Mouse (Mus musculus): ENCODE results near the gene Myo1a. TPM values are rescaled to one million over a fixed set of nuclear protein-coding genes. Genes with fewer than 3 reads are reported as not detected.
"Not testable (repeated sequence)": the region's sequence is repeated elsewhere in the genome, so short reads cannot be mapped to it uniquely, and the experiment has no call there.

Gene Myo1a
- polyA plus RNA-seq (2015; fragmentation: Nextera tagmentation; extraction: Ambion mirVana), result 0.07 TPM in 1 of 2 replicates, not detected in the other

- Histone ChIP-seq H3K4me2 (ENCODE audit: low read depth, low read length) (no peak within 1 kb of the TSS), H3K4me1 (ENCODE audit: insufficient read depth) (no peaks in the 10 kb centered on the region), H3K9me3 (ENCODE audit: low read length) (no peaks in the 10 kb centered on the region), H3K4me3 (ENCODE audit: low read depth, low read length) (no peak within 1 kb of the TSS), H3K27me3 (ENCODE audit: insufficient read depth, low read length) (no peaks in the 10 kb centered on the region), H3K27ac (ENCODE audit: low read depth) (no peak within 1 kb of the TSS), H3K9ac (replicated peaks) (no peak within 1 kb of the TSS), H3K36me3 (replicated peaks; ENCODE audit: insufficient read depth, low read length) (no peaks in the 10 kb centered on the region)
- TF ChIP-seq EP300 (IDR thresholded peaks at IDR 0.05; ENCODE audit: low read depth) (no peak), CTCF (IDR thresholded peaks at IDR 0.05; ENCODE audit: low read depth) (0 out of 2 replicates have a peak, but pooled peaks have one; percentile 9)
- 49% methylated on average over 2 of the region's 2 CpGs for WGBS (ENCODE audit: insufficient replicate concordance)
- DNase-seq, result no peak
- no peak for ATAC-seq
These were observed at the start of gene Myo1a for GRCm38 (mm10) chr10:127704766-127705220. Gene Myo1a (plus strand): TSS chr10:127705170.

- H3K9me3 ChIP-seq (ENCODE audit: low read length); H3K4me3 ChIP-seq (ENCODE audit: low read depth, low read length); ATAC-seq; H3K27ac ChIP-seq (ENCODE audit: low read depth); H3K9ac ChIP-seq (replicated peaks); H3K27me3 ChIP-seq (ENCODE audit: insufficient read depth, low read length); H3K4me2 ChIP-seq (ENCODE audit: low read depth, low read length); DNase-seq: not testable (repeated sequence)
- Histone ChIP-seq H3K4me1 (ENCODE audit: insufficient read depth) (peaks cover 16% of the 10 kb centered on the region), H3K36me3 (replicated peaks; ENCODE audit: insufficient read depth, low read length) (peaks cover 53% of the 10 kb centered on the region)
- WGBS (ENCODE audit: insufficient replicate concordance), result 66% methylated on average over 6 of the region's 6 CpGs
These were observed 47.4 kb upstream of the Myo1a start for GRCm38 (mm10) chr10:127657617-127658016.

- no peak overlapping the region for H3K4me3 ChIP-seq (ENCODE audit: low read depth, low read length)
- no peak for DNase-seq
- no peaks in the 10 kb centered on the region for H3K9me3 ChIP-seq (ENCODE audit: low read length)
- no peak overlapping the region for H3K27ac ChIP-seq (ENCODE audit: low read depth)
- no peaks in the 10 kb centered on the region for H3K27me3 ChIP-seq (ENCODE audit: insufficient read depth, low read length)
- no peak; the same call in 1 of the 2 replicates for ATAC-seq
- no peak overlapping the region for H3K9ac ChIP-seq (replicated peaks)
- H3K4me1 ChIP-seq (ENCODE audit: insufficient read depth), result peaks cover 21% of the 10 kb centered on the region
- 29% methylated on average over 6 of the region's 6 CpGs for WGBS (ENCODE audit: insufficient replicate concordance)
- H3K36me3 ChIP-seq (replicated peaks; ENCODE audit: insufficient read depth, low read length), result peaks cover 51% of the 10 kb centered on the region
- TF ChIP-seq CTCF (IDR thresholded peaks at IDR 0.05; ENCODE audit: low read depth), result no peak
- TF ChIP-seq EP300 (IDR thresholded peaks at IDR 0.05; ENCODE audit: low read depth), result no peak
- no peak overlapping the region for H3K4me2 ChIP-seq (ENCODE audit: low read depth, low read length)
These were observed 46.9 kb upstream of the Myo1a start for GRCm38 (mm10) chr10:127658076-127658475.

GRCm38 (mm10) chr10:127659551-127659950 is 45.4 kb upstream of the Myo1a start:
- ATAC-seq, result no peak
- Histone ChIP-seq H3K9ac (replicated peaks) (no peak overlapping the region), H3K27me3 (ENCODE audit: insufficient read depth, low read length) (0 out of 2 replicates have a peak, but pooled peaks cover 3% of the 10 kb centered on the region), H3K4me2 (ENCODE audit: low read depth, low read length) (no peak overlapping the region), H3K27ac (ENCODE audit: low read depth) (no peak overlapping the region), H3K36me3 (replicated peaks; ENCODE audit: insufficient read depth, low read length) (peaks cover 47% of the 10 kb centered on the region), H3K4me3 (ENCODE audit: low read depth, low read length) (no peak overlapping the region), H3K9me3 (ENCODE audit: low read length) (no peaks in the 10 kb centered on the region), H3K4me1 (ENCODE audit: insufficient read depth) (peaks cover 35% of the 10 kb centered on the region)
- no peak for DNase-seq
- TF ChIP-seq CTCF (IDR thresholded peaks at IDR 0.05; ENCODE audit: low read depth), result no peak
- no peak for TF ChIP-seq EP300 (IDR thresholded peaks at IDR 0.05; ENCODE audit: low read depth)
- WGBS (ENCODE audit: insufficient replicate concordance), result 67% methylated on average over 1 of the region's 1 CpGs

- no peak for TF ChIP-seq EP300 (IDR thresholded peaks at IDR 0.05; ENCODE audit: low read depth)
- Histone ChIP-seq H3K4me2 (ENCODE audit: low read depth, low read length) (peak overlapping the region; percentile 60), H3K36me3 (replicated peaks; ENCODE audit: insufficient read depth, low read length) (peaks cover 34% of the 10 kb centered on the region), H3K9me3 (ENCODE audit: low read length) (no peaks in the 10 kb centered on the region), H3K4me3 (ENCODE audit: low read depth, low read length) (peak overlapping the region; percentile 25), H3K9ac (replicated peaks) (peak overlapping the region; percentile 35), H3K27ac (ENCODE audit: low read depth) (peak overlapping the region; percentile 81), H3K4me1 (ENCODE audit: insufficient read depth) (peaks cover 44% of the 10 kb centered on the region), H3K27me3 (ENCODE audit: insufficient read depth, low read length) (peaks cover 15% of the 10 kb centered on the region)
- ATAC-seq (no peak), DNase-seq (no peak)
- 35% methylated on average over 14 of the region's 14 CpGs for WGBS (ENCODE audit: insufficient replicate concordance)
These were observed 43.6 kb upstream of the Myo1a start for GRCm38 (mm10) chr10:127661291-127661914.

GRCm38 (mm10) chr10:127661915-127662663 is 42.9 kb upstream of the Myo1a start:
- ATAC-seq (peak; percentile 65), DNase-seq (peak; percentile 83)
- H3K9me3 ChIP-seq (ENCODE audit: low read length), result no peaks in the 10 kb centered on the region
- peaks cover 44% of the 10 kb centered on the region for H3K4me1 ChIP-seq (ENCODE audit: insufficient read depth)
- peak overlapping the region; percentile 81 for H3K27ac ChIP-seq (ENCODE audit: low read depth)
- peak overlapping the region; percentile 25 for H3K4me3 ChIP-seq (ENCODE audit: low read depth, low read length)
- peak; percentile 24; the same call in 1 of the 2 replicates for TF ChIP-seq EP300 (IDR thresholded peaks at IDR 0.05; ENCODE audit: low read depth)
- no peak for TF ChIP-seq CTCF (IDR thresholded peaks at IDR 0.05; ENCODE audit: low read depth)
- H3K4me2 ChIP-seq (ENCODE audit: low read depth, low read length), result peak overlapping the region; percentile 60
- 9% methylated on average over 14 of the region's 16 CpGs for WGBS (ENCODE audit: insufficient replicate concordance)
- peak overlapping the region; percentile 38 for H3K9ac ChIP-seq (replicated peaks)
- peaks cover 22% of the 10 kb centered on the region for H3K27me3 ChIP-seq (ENCODE audit: insufficient read depth, low read length)
- peaks cover 34% of the 10 kb centered on the region for H3K36me3 ChIP-seq (replicated peaks; ENCODE audit: insufficient read depth, low read length)
